Mouse (Mus musculus) heart, embryonic 13.5 days (tissue): ENCODE data around the gene Tmem156. TPM values are rescaled to one million over a fixed set of nuclear protein-coding genes. Genes with fewer than 3 reads are reported as not detected.
"Not testable (repeated sequence)": the region's sequence is repeated elsewhere in the genome, so short reads cannot be mapped to it uniquely, and the experiment has no call there.

ENCODE experiments used
- ATAC-seq: fragments of 200-750 bp; cut with Nextera tagmentation; 2 replicates; pipeline ENCODE4 v1.8.0; 2017; ENCODE audit warnings: moderate TSS enrichment; ENCODE audit not compliant: insufficient number of reproducible peaks, low FRiP score, low TSS enrichment; ENCODE audit errors: extremely low read depth
- H3K27ac ChIP-seq: fragments of 300-500 bp; sonication (generic); replicated peaks from 2 replicates; pipeline ENCODE4 v1.5.1; 2015; ENCODE audit warnings: moderate library complexity, mild to moderate bottlenecking, inconsistent platforms
- H3K27me3 ChIP-seq: fragments of 300-500 bp; sonication (generic); replicated peaks from 2 replicates; pipeline ENCODE4 v1.6.1; 2015; ENCODE audit warnings: mild to moderate bottlenecking, inconsistent platforms
- H3K36me3 ChIP-seq: fragments of 300-500 bp; sonication (generic); 2 replicates; pipeline ENCODE4 v1.6.1; 2015; ENCODE audit warnings: mild to moderate bottlenecking, inconsistent platforms
- H3K4me1 ChIP-seq: fragments of 300-500 bp; sonication (generic); 2 replicates; pipeline ENCODE4 v1.6.1; 2015; ENCODE audit warnings: inconsistent platforms
- H3K4me2 ChIP-seq: fragments of 300-500 bp; sonication (generic); 2 replicates; pipeline ENCODE4 v1.6.1; 2015; ENCODE audit warnings: inconsistent platforms, mild to moderate bottlenecking, moderate library complexity
- H3K4me3 ChIP-seq: fragments of 300-500 bp; sonication (generic); 2 replicates; pipeline ENCODE4 v1.5.1; 2015; ENCODE audit warnings: moderate library complexity, mild to moderate bottlenecking, inconsistent platforms
- H3K9ac ChIP-seq: fragments of 300-500 bp; sonication (generic); 2 replicates; pipeline ENCODE4 v1.6.1; 2015; ENCODE audit warnings: inconsistent platforms, mild to moderate bottlenecking, moderate library complexity
- H3K9me3 ChIP-seq: fragments of 300-500 bp; sonication (generic); 2 replicates; pipeline ENCODE4 v1.6.1; 2016; ENCODE audit warnings: inconsistent platforms
- WGBS: fragments of 180-500 bp; shearing (Covaris S2); methylation state at CpG from one replicate; pipeline ENCODE4 v1.1.7; 2015; ENCODE audit warnings: mixed read lengths; 5-methylcytosine and 5-hydroxymethylcytosine counted together
- polyA plus RNA-seq: library from polyadenylated mRNA; unstranded; fragments of >200 nt; fragmentation: Nextera tagmentation; extraction: Ambion mirVana; gene quantifications from 2 replicates; pipeline ENCODE4 v1.2.1, GENCODE M21; 2015

The Tmem156 gene
- polyA plus RNA-seq, 1 experiment from 2014 or later, result not detected

DNA sequence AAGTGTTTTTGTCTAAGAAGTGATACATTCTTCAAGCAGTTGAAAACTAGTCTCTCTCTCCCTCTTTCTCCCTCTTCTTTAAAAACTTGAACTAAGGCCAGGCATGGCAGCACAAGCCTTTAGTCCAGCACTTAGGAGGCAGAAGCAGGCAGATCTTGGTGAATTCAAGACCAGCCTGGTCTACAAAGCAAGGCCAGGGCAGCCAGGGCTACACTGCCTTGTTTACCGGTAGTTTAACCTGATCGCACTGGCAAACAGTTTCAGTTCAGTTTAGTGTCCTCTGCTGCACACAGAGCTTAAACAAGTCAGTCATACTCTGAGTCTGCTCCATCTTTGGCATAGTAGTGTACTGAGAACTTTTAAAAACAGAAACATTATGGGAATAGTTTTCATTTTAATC is 24.9 kb upstream of the Tmem156 start:
- H3K9me3 ChIP-seq, result no peaks in the 10 kb centered on the region
- WGBS, result 86% methylated on average over 2 of the region's 2 CpGs
- no peaks in the 10 kb centered on the region for H3K27me3 ChIP-seq
- H3K4me2 ChIP-seq, result no peak overlapping the region
- no peak overlapping the region for H3K27ac ChIP-seq
- peaks cover 23% of the 10 kb centered on the region for H3K36me3 ChIP-seq
- no peak overlapping the region for H3K4me3 ChIP-seq
- peaks cover 26% of the 10 kb centered on the region for H3K4me1 ChIP-seq
- ATAC-seq, result no peak
- H3K9ac ChIP-seq, result no peak overlapping the region

DNA sequence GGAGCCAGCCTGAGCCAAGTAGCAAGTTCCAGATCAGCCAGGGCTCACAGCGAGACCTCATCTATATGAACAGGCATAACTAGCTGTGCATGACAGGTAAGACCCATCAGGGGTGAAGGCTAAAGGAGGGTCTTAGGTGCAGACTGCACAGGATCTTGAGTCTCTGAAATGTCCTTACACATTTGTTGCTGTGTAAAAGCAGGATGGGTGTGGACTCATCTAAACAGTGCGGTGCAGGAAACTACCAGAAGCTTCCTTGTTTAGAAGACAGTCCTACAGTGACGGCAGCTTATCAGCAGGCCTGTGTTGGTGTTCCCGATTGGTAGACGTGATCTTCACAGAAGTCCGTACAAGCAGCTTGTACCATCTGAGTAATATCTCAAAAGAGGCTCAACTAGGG is 21.4 kb upstream of the Tmem156 start:
- Histone ChIP-seq H3K27me3 (no peaks in the 10 kb centered on the region), H3K9ac (no peak overlapping the region), H3K4me3 (no peak overlapping the region), H3K4me1 (peaks cover 28% of the 10 kb centered on the region), H3K36me3 (peaks cover 16% of the 10 kb centered on the region), H3K9me3 (no peaks in the 10 kb centered on the region), H3K27ac (peak overlapping the region; percentile 41; the same call in 1 of the 2 replicates), H3K4me2 (no peak overlapping the region)
- ATAC-seq, result no peak
- WGBS, result 46% methylated on average over 6 of the region's 6 CpGs

DNA sequence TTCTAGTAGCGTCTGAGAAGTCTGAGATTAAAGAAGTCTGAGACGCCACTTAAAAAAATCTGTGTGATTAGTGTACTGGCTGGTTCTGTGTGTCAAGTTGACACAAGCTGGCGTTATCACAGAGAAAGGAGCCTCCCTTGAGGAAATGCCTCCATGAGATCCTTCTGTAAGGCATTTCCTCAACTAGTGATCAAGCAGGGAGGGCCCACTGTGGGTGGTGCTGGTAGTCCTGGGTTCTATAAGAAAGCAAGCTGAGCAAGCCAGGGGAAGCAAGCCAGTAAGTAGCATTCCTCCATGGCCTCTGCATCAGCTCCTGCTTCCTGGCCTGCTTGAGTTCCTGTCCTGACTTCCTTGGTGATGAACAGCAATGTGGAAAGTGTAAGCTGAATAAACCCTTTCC is 20.3 kb upstream of the Tmem156 start:
- not testable (repeated sequence) for H3K4me3 ChIP-seq, H3K9me3 ChIP-seq, H3K9ac ChIP-seq, ATAC-seq, H3K4me2 ChIP-seq, H3K27me3 ChIP-seq
- Histone ChIP-seq H3K36me3 (peaks cover 16% of the 10 kb centered on the region), H3K4me1 (peaks cover 33% of the 10 kb centered on the region), H3K27ac (peak overlapping the region; percentile 69)
- WGBS, result 24% methylated on average over 3 of the region's 3 CpGs

DNA sequence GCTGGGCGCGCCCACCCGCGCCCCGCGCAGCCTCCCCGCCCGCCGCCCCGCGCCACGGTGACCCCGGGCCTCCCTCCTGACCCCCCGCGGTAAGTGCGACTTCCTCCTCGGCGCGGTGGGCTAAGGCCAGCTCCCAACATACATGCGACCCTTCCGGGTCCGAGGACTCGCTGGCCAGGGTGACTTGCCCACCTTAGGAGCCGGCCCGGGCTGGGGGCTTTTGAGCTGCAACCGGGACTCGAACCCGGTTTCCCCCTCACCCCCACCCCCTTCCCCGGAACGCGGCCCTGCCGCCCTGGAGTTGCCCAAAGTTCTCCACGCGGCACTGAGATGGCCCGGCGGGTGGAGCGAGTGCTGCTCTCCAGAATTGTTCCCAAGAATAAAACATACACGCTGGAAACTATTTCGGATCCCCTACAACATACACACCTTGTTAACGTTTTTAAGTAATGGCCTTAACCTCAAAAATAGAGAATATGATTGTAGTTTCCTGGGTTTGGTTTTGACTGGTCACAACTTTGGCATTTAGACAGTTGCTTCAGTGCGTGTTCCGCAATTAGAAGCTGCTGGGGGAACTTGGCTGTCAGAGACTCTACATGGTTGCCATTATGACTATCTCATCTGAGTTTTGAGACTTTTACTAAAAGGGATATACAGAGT is 16.0 kb upstream of the Tmem156 start:
- H3K36me3 ChIP-seq, result no peaks in the 10 kb centered on the region
- 2% methylated on average over 38 of the region's 42 CpGs for WGBS
- H3K4me3 ChIP-seq, result peak overlapping the region; percentile 83
- peak overlapping the region; percentile 97 for H3K9ac ChIP-seq
- 0 out of 2 replicates have a peak, but pooled peaks have one; percentile 7 for ATAC-seq
- no peaks in the 10 kb centered on the region for H3K27me3 ChIP-seq
- peak overlapping the region; percentile 85 for H3K27ac ChIP-seq
- no peaks in the 10 kb centered on the region for H3K9me3 ChIP-seq
- peak overlapping the region; percentile 81 for H3K4me2 ChIP-seq
- peaks cover 35% of the 10 kb centered on the region for H3K4me1 ChIP-seq

DNA sequence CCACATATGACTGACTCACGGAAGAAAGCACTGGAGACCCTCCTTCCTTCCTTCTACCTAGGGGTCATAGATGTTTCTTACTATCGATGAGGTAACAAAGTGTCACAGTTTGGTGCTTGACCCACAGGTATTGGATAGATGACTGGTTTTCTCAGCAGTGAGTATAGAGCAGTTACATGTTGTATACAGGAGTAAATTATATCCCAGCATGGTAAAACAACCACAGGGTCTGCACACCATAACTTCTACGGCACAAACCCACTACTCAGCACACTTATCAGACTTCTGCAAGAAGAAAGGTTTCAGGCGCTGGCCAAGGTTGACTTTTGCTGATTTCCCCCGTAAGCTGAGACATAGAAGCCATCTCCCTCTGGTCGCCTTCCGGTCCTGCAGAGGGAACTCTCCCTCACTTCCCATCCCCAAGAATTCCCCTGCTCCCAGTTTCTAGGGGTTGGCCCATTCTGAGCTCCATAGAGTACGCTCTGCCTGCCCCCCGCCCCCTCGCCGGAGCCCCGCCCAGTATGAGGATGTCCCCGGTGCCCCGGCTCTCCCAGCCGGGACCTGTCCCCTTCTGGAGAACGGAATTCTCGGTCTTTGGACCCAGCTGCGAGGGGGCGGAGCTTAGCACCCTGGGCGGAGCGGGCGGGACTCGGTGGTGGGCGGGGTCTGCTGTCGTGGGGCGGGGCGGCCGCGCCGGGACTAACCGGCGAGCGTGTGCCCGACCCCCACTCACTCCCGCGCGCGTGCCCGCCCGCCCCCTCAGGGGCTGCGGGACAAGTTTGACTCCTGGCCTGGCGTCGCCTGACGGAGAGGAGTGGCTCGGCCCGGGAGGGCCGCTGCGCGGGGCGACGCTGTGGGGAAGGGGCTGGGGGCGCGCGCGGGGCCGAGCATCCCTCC is 15.2 kb upstream of the Tmem156 start, which contains the start of gene Klhl5:
Gene Klhl5, plus strand, starts transcription at position 664 of the 897 bp plus-strand sequence.
- Histone ChIP-seq H3K4me1 (peaks cover 35% of the 10 kb centered on the region), H3K4me3 (peak within 1 kb of the TSS; percentile 83), H3K27me3 (no peaks in the 10 kb centered on the region), H3K9ac (peak within 1 kb of the TSS; percentile 97), H3K36me3 (no peaks in the 10 kb centered on the region), H3K4me2 (peak within 1 kb of the TSS; percentile 81), H3K27ac (peak within 1 kb of the TSS; percentile 85), H3K9me3 (no peaks in the 10 kb centered on the region)
- 3% methylated on average over 51 of the region's 56 CpGs for WGBS
- ATAC-seq, result peak; percentile 81; the same call in 1 of the 2 replicates

DNA sequence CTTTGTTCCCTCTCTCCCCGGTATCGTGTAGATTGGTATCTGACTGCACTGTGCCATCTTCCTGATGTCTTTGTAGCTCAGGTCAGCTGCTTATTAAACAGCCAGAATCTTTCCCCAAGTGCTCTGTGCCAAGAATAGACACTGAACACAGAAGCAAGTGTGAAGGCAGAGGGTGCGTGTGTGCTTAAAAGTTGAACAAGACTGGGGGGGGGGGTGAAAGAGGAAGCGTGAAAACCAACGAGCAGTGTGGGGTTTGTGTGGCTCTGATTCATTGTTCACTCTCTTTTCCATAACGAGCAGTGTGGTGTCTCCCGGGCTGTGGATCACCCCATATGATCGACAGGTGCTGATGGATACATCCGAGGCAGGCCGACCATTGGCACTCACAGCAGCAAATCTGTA is 10.7 kb upstream of the Tmem156 start:
- WGBS, result 30% methylated on average over 10 of the region's 10 CpGs
- ATAC-seq, result no peak
- Histone ChIP-seq H3K4me3 (no peak overlapping the region), H3K4me1 (peaks cover 25% of the 10 kb centered on the region), H3K36me3 (no peaks in the 10 kb centered on the region), H3K9ac (0 out of 2 replicates have a peak overlapping the region, but pooled peaks have one; percentile 37), H3K4me2 (peak overlapping the region; percentile 33; the same call in 1 of the 2 replicates), H3K9me3 (no peaks in the 10 kb centered on the region), H3K27me3 (no peaks in the 10 kb centered on the region), H3K27ac (peak overlapping the region; percentile 8; the same call in 1 of the 2 replicates)

DNA sequence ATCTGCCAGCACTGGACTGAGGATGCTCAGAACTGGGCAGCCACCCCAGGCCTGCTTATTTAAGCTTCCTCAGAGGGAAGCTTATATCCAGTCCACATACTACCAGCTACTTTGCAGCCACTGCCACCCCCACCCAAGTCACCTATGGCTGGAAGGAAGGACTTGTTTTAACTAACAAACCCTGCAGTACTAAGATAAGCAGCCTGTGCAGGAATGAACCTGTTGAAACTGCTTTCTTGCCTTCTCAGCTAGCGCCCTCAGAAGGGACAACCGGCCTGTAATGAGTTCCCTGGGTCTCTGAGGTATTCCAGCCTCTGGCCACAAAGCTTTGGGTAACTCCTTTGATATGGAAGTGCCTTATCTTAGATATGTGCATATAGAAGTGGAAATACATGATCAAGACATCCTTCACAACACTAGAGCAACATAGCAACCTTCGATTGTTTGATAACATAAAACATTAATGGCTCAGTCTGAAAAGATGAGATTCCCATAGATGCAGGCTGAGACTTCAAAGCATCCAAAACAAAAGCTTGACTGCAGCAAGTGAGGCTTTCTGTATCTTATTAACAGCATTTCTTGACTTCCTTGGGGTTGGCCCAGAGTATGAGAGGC is 10.2 kb upstream of the Tmem156 start:
- H3K27ac ChIP-seq, result peak overlapping the region; percentile 8; the same call in 1 of the 2 replicates
- H3K9ac ChIP-seq, result no peak overlapping the region
- H3K27me3 ChIP-seq, result no peaks in the 10 kb centered on the region
- H3K9me3 ChIP-seq, result no peaks in the 10 kb centered on the region
- H3K4me2 ChIP-seq, result peak overlapping the region; percentile 33; the same call in 1 of the 2 replicates
- no peak overlapping the region for H3K4me3 ChIP-seq
- no peaks in the 10 kb centered on the region for H3K36me3 ChIP-seq
- WGBS, result 45% methylated on average over 3 of the region's 3 CpGs
- ATAC-seq, result no peak
- peaks cover 25% of the 10 kb centered on the region for H3K4me1 ChIP-seq

DNA sequence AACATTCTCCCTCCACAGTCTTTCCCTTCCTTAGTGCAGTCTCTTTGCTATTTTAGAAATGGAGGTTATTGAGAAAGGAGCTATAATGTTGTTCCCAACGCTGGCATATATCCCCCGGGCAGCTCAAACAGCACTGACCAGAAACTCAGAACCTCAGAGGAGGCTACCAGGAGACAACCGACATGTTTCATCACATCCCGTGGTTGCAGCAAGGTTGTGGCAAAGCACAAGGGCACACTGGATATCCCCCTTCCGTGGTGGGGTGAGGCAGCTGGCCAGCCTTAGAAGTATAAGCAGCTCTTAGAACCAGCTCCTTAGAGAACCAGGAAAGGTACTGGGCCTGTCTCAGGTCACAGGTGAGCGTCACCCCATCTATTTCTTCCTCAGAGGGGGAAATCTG is 9.7 kb upstream of the Tmem156 start:
- Histone ChIP-seq H3K9me3 (no peaks in the 10 kb centered on the region), H3K27ac (no peak overlapping the region), H3K4me1 (peaks cover 20% of the 10 kb centered on the region), H3K4me2 (no peak overlapping the region), H3K4me3 (no peak overlapping the region), H3K27me3 (no peaks in the 10 kb centered on the region), H3K36me3 (no peaks in the 10 kb centered on the region), H3K9ac (no peak overlapping the region)
- 81% methylated on average over 6 of the region's 6 CpGs for WGBS
- no peak for ATAC-seq

DNA sequence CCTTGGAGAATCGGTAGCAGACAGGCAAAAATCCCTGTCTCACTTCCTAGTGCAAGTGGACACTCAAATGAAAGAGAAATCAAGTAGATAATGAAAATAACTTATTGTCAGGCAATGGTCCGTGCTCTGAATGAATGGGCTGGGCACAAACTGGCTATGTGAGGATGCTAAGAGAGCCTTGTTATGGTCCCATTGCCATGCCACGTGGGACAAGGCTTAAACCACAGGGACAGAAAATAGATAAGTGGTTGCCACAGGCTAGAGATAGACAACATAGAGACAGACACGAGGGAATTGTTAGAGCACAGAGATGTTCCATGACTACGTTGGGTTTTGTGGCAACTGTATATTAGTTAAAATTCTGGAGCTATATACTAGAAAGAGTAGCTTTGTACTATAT is 9.3 kb upstream of the Tmem156 start:
- H3K4me3 ChIP-seq, result no peak overlapping the region
- H3K4me1 ChIP-seq, result peaks cover 18% of the 10 kb centered on the region
- no peak overlapping the region for H3K9ac ChIP-seq
- WGBS, result 68% methylated on average over 5 of the region's 5 CpGs
- H3K27me3 ChIP-seq, result no peaks in the 10 kb centered on the region
- no peak overlapping the region for H3K4me2 ChIP-seq
- H3K9me3 ChIP-seq, result no peaks in the 10 kb centered on the region
- no peak overlapping the region for H3K27ac ChIP-seq
- no peak for ATAC-seq
- no peaks in the 10 kb centered on the region for H3K36me3 ChIP-seq

DNA sequence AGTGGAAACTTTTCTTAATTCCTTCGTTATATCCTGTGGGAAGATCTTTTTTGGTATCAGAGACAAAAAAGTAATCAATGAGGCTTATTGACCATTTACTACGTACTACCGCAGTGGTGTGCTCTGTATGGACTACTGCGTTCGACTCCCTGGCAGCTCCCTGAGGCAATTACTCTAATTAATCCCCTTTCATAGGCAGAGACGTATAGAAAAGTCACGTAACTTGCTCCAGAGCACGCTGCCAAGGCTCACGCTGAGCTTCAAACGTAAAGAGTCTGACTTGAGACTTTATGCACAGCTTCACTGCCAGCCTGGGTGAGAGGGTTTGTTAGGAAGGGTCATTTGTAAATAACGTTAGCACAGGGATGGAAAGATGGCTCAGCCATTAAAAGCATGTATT is 8.1 kb upstream of the Tmem156 start:
- no peak overlapping the region for H3K4me2 ChIP-seq
- H3K27ac ChIP-seq, result no peak overlapping the region
- H3K4me3 ChIP-seq, result no peak overlapping the region
- no peaks in the 10 kb centered on the region for H3K27me3 ChIP-seq
- no peak overlapping the region for H3K9ac ChIP-seq
- no peak for ATAC-seq
- H3K9me3 ChIP-seq, result no peaks in the 10 kb centered on the region
- no peaks in the 10 kb centered on the region for H3K36me3 ChIP-seq
- 81% methylated on average over 11 of the region's 11 CpGs for WGBS
- peaks cover 18% of the 10 kb centered on the region for H3K4me1 ChIP-seq

DNA sequence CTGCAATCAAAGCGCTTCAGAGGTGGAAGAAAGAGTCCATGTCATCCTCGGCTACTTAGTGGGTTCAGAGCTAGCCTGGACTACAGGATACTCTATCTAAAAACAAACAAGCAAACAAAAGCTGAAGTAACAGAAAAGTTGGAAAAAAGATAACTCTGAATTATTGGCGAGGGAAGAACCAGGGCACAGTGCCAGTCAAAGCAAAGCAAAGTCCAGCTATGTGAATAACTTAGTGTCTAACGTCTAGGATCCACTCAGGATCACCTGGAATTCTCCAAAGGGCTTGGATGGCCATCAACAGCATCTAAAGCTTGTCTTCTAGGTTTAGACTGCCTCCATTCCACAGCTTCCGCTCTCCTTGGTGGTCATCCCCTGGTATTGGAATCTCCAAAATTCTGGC is 5.5 kb upstream of the Tmem156 start:
- Histone ChIP-seq H3K4me1 (peaks cover 10% of the 10 kb centered on the region), H3K27me3 (no peaks in the 10 kb centered on the region), H3K9me3 (no peaks in the 10 kb centered on the region), H3K36me3 (no peaks in the 10 kb centered on the region), H3K4me3 (no peak overlapping the region), H3K9ac (no peak overlapping the region), H3K4me2 (no peak overlapping the region), H3K27ac (no peak overlapping the region)
- 67% methylated on average over 5 of the region's 5 CpGs for WGBS
- ATAC-seq, result no peak
